Mouse (Mus musculus) layer of hippocampus, adult 2 months (tissue): Measurements from ENCODE around the gene Pak7. TPM values are rescaled to one million over a fixed set of nuclear protein-coding genes. Genes with fewer than 3 reads are reported as not detected.
A peak's percentile ranks its signal among the peaks of the same experiment; 100 is the strongest.

ENCODE experiments used
- DNase-seq, 2 experiments: peaks; one replicate each; pipeline ENCODE4 v3.0.0; 2022; ENCODE audit warnings: low spot score in 2 of 2
- H3K27ac ChIP-seq: fragments of 200-600 bp; 2 replicates; pipeline ENCODE4 v1.8.1; 2022
- H3K4me3 ChIP-seq: fragments of 200-600 bp; 2 replicates; pipeline ENCODE4 v1.8.1; 2022; ENCODE audit warnings: mild to moderate bottlenecking
- CTCF ChIP-seq: fragments of 200-600 bp; conservative IDR thresholded peaks from 2 replicates; pipeline ENCODE4 v1.8.1; 2022; ENCODE audit warnings: antibody characterized with exemption, mild to moderate bottlenecking, moderate library complexity
- total RNA-seq, 2 experiments: library from RNA; stranded (reverse); gene quantifications; 2 replicates each; pipeline ENCODE4 v1.2.3; 2021

The Pak7 gene
- total RNA-seq, 2 experiments from 2014 or later, result 24.3 to 24.4 TPM

- Histone ChIP-seq H3K4me3 (no peak overlapping the region), H3K27ac (no peak overlapping the region)
- peak; percentile 36 to 61 for DNase-seq
- TF ChIP-seq CTCF, result peak; percentile 70
Observed at GRCm38 (mm10) chr2:136139159-136140069, 248.4 kb downstream of the Pak7 start.

- no peak overlapping the region for H3K4me3 ChIP-seq
- H3K27ac ChIP-seq, result no peak overlapping the region
- no peak for DNase-seq
- no peak for TF ChIP-seq CTCF
Observed at GRCm38 (mm10) chr2:136138451-136138850, 249.3 kb downstream of the Pak7 start.

GRCm38 (mm10) chr2:136121867-136122266, 265.9 kb downstream of the Pak7 start:
- H3K27ac ChIP-seq, result no peak overlapping the region
- no peak for TF ChIP-seq CTCF
- H3K4me3 ChIP-seq, result no peak overlapping the region
- no peak for DNase-seq

DNA sequence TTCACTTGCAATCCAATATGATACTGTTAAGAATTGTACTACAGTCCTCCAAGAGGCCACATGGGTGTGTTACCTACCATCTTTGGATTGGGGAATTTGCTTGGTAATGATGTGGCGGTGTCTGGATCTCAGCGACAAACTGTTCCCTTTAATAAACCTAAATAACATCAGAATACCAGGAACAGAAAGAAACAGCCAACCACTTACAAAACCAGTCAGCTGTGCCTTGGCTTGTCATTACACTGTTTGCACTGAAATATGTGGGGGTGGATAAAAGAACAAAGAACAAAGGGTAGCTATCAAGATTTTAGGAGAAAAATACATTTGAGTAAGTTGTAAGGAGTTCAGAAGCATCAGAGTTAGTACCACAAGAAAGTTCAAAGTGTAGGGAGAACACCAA, 269.8 kb downstream of the Pak7 start:
- Histone ChIP-seq H3K4me3 (no peak overlapping the region), H3K27ac (peak overlapping the region; percentile 80)
- DNase-seq, result peak in 1 of 2 experiments; percentile 20
- TF ChIP-seq CTCF, result no peak

DNA sequence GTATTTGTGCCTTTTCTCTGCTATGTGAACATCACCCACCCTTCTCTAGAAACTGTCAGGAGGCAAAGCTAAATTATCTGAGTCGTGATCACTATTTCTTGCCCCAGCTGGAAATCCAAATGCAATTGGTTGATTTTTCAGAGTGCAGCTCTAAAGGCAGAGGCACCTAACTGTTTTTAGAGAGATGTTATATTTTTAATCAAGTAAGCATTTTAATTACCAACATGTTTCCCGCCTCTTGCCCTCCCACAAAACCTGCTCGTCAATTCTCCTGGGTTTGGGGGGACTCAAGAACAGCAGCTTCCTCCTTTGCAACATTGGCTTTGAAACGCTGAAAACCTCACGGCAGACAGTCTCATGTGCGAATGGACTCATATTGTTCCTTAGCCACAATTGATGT, 274.4 kb downstream of the Pak7 start:
- DNase-seq, result no peak
- Histone ChIP-seq H3K27ac (peak overlapping the region; percentile 37), H3K4me3 (no peak overlapping the region)
- no peak for TF ChIP-seq CTCF

- no peak for TF ChIP-seq CTCF
- no peak for DNase-seq
- peak overlapping the region; percentile 85 for H3K27ac ChIP-seq
- no peak overlapping the region for H3K4me3 ChIP-seq
Observed at GRCm38 (mm10) chr2:136109038-136109363, 278.8 kb downstream of the Pak7 start.

GRCm38 (mm10) chr2:136108124-136109037, 279.4 kb downstream of the Pak7 start:
- peak in 1 of 2 experiments; percentile 29 for DNase-seq
- Histone ChIP-seq H3K4me3 (no peak overlapping the region), H3K27ac (peak overlapping the region; percentile 85)
- peak; percentile 62 for TF ChIP-seq CTCF

DNA sequence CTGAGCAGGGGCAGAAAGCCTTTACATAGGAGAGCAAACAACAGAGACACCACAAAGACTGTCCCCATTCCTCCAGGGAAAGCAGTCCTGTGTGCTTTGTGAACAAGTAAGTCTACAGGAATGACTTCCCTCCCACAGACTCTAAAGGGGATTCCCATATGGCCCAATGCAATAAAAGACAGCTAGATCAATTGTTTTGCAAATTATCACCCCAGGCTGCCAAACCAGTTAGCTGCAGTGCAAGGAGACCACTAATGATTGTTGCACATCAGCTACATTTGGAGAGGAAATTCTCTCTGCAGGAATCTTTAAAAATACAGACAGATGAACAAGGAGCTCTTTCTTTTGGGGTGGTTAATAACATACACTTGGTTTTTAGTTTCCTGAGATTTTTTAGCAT, 280.2 kb downstream of the Pak7 start:
- peak overlapping the region; percentile 67 for H3K27ac ChIP-seq
- DNase-seq, result no peak
- no peak for TF ChIP-seq CTCF
- H3K4me3 ChIP-seq, result no peak overlapping the region

DNA sequence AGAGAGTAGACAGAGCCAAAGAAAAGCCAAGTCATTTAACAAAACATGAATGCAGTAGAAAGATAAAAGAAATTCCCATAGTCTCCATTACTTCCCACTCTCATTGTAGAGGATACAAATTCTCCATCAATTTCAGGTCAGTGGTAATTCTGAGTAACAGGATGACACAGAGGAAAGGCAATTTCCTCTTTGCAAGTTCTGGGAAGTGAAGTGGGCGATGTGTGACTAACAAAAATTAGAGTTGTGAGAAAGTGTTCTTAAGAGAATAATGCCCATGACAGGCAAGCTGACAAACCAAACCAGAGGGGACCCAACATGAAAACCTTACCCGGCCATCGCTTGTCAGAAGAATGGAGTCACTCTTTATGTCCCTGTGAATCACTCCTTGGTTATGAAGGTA, 290.6 kb downstream of the Pak7 start:
- H3K4me3 ChIP-seq, result no peak overlapping the region
- H3K27ac ChIP-seq, result no peak overlapping the region
- DNase-seq, result no peak
- TF ChIP-seq CTCF, result no peak

DNA sequence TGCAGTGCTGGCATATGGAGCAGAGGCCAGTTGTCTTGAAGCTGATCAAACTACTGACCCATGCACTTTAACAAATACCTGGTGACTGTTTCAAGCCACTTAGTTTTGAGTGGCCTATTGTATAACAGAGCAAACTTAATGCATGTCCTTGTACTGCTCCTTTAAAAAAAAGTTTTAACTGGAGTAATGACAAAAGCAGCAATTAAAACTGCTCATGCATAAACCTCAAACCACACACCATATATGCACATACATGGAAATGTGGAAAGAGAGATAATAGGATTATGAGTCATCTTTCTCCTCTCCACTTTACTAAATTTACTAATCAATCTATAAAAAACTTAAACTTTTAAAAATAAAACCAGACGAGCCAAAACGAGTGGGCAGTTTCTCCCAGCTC, 291.8 kb downstream of the Pak7 start:
- DNase-seq, result no peak
- TF ChIP-seq CTCF, result no peak
- Histone ChIP-seq H3K27ac (no peak overlapping the region), H3K4me3 (no peak overlapping the region)

DNA sequence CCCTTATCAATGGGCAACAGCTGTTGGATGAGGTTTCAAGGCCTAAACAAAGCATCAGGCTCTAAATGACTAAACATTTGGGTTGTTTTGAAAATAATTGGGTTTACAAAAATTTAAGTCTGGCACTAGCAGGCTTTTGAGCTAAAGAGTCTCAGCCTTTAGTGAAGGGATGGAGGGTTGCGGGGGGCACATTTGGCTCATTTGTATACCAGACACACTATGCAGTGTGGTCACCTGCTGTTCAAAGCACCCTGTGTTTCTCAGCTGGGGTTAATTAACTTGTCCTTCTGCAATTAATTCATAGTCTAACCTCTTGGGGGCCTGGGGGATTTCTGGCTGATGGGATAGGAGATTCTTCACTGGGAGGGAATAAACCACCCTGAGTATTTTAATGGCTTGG, 323.4 kb downstream of the Pak7 start:
- TF ChIP-seq CTCF, result no peak
- Histone ChIP-seq H3K27ac (no peak overlapping the region), H3K4me3 (no peak overlapping the region)
- DNase-seq, result no peak

DNA sequence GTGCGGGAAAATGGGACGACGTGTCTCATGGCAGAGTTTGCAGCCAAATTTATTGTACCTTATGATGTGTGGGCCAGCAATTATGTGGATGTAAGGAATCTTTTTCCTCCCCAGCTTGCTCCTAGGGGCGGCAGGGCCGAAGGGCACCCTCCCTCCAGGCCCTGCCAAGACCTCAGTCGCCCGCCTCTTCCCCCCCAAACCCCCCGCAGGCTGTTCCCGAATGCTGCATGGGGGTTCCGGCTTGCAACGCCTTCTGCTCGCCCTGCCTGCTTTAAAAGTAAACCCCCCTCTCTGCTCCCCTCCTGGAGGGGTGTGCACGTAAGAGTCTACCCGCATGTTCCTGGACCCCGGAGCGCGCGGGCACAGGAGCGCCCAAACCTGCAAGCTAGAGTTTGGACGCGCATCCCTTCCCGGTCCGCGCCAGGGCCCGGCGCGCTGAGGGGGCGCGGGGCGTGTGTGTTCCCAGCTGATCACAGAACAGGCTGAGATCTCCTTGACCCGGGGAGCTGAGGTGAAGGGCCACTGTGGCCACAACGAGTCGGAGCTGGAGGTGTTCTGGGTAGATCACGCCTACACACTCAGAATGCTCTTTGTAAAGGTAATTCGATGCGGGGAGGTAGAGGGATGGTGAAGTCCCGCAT, 328.6 kb downstream of the Pak7 start:
- DNase-seq, result no peak
- TF ChIP-seq CTCF, result no peak

DNA sequence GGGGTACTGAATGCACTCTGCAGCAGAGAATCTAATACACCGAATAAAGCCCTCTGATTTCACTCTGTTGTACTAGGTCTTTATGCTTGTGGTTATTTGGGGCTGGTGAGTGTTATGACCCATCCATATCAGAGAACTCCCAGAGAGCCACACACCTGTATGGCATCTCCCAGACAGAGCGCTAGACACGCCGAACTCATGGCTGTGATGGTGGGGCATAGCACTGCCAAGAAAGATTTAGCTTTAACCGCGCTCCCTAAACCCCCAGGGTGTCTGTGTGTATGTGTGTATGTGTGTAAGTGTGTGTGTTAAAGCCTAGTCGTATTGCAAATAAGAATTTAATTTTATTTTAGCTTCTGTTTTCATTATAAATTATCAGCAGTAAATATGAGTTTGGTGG, 329.4 kb downstream of the Pak7 start:
- TF ChIP-seq CTCF, result no peak
- no peak for DNase-seq
- Histone ChIP-seq H3K4me3 (peak overlapping the region; percentile 60), H3K27ac (peak overlapping the region; percentile 78)

More for the DNA sequence above, 328.6 kb downstream of the Pak7 start:
- Histone ChIP-seq H3K4me3 (peak overlapping the region; percentile 60), H3K27ac (peak overlapping the region; percentile 78)
